13 mouse cellular contexts compared by ENCODE assay signal in the genomic region with DNA sequence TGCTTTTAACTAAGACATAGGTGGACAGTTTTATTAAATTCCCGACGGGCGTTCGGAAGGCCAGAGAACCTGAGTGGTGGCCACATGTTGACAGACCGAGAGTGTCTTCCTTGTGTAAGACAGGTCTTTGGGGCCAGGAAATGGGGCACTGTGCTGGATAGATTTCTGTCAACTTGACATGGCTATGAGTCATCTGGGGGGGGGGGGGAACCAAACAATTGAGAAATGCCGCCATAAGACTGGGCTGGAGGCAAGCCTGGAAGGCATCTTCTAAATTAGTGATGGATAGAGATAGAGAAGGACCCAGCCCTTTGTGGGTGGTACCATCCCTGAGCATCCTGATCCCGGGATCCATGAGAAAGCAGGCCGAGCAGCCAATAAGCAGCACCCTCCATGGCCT. TPM values are rescaled to one million over a fixed set of nuclear protein-coding genes. Genes with fewer than 3 reads are reported as not detected.
DNase-seq lines count a peak whose midpoint lies in the region; ATAC-seq and TF ChIP-seq lines count a peak whose summit lies in the region.
"Had no signal": no experiment of that assay in that cellular context is flagged by ENCODE, and none has a peak within 500 bp of the region (broad histone marks: within the 10 kb centered on the region; RNA-seq: fewer than 3 reads in every experiment).

No protein-coding gene starts in this region.

- no peaks in the 10 kb centered on the region for H3K4me1 ChIP-seq in lung, postnatal 0 days (ENCODE audit: insufficient read depth, low read depth, low read length)
- peaks cover 4% of the 10 kb centered on the region; the same call in 1 of the 2 replicates for H3K4me1 ChIP-seq in lung, adult 2 months (ENCODE audit: control insufficient read depth, insufficient read depth, low read length)
- peaks cover 29% of the 10 kb centered on the region for H3K4me1 ChIP-seq in bone marrow macrophage, adult 2 months (ENCODE audit: control insufficient read depth, insufficient read depth, low read length)
- H3K4me1 ChIP-seq in liver, embryonic 16.5 days (ENCODE audit: control insufficient read depth, low read depth, low read length), result peaks cover 14% of the 10 kb centered on the region
- no peaks in the 10 kb centered on the region for H3K4me1 ChIP-seq in hindbrain, embryonic 12.5 days
- H3K4me1 ChIP-seq in hindbrain, embryonic 13.5 days (replicated peaks), result no peaks in the 10 kb centered on the region
- H3K4me1 ChIP-seq: embryonic facial prominence, embryonic 13.5 days; limb, embryonic 12.5 days had no signal

- no peak overlapping the region for H3K9ac ChIP-seq in lung, postnatal 0 days (replicated peaks; ENCODE audit: low read depth)
- no peak overlapping the region for H3K9ac ChIP-seq in liver, embryonic 16.5 days (ENCODE audit: low read depth, low read length)
- H3K9ac ChIP-seq in hindbrain, embryonic 12.5 days, result no peak overlapping the region
- H3K9ac ChIP-seq in hindbrain, embryonic 13.5 days, result no peak overlapping the region
- H3K9ac ChIP-seq: embryonic facial prominence, embryonic 13.5 days; limb, embryonic 12.5 days had no signal

- TF ChIP-seq EP300 in lung, postnatal 0 days (IDR thresholded peaks at IDR 0.05), result no peak

- TF ChIP-seq CTCF in lung, postnatal 0 days (IDR thresholded peaks at IDR 0.05), result no peak
- TF ChIP-seq CTCF in lung, adult 2 months (IDR thresholded peaks at IDR 0.05; ENCODE audit: insufficient read depth, low read length), result no peak
- TF ChIP-seq CTCF in bone marrow macrophage, adult 2 months (IDR thresholded peaks at IDR 0.05; ENCODE audit: low read depth, low read length), result no peak

- no peak overlapping the region for H3K27ac ChIP-seq in lung, postnatal 0 days (ENCODE audit: low read length)
- H3K27ac ChIP-seq in bone marrow macrophage, adult 2 months (ENCODE audit: insufficient read depth, low read depth, low read length), result peak overlapping the region; percentile 53
- H3K27ac ChIP-seq in liver, embryonic 16.5 days (ENCODE audit: low read length), result peak overlapping the region; percentile 71
- H3K27ac ChIP-seq in hindbrain, embryonic 12.5 days, result no peak overlapping the region
- no peak overlapping the region for H3K27ac ChIP-seq in hindbrain, embryonic 13.5 days
- H3K27ac ChIP-seq: embryonic facial prominence, embryonic 13.5 days; limb, embryonic 12.5 days had no signal

- no peaks in the 10 kb centered on the region for H3K9me3 ChIP-seq in lung, postnatal 0 days (ENCODE audit: low read length)
- H3K9me3 ChIP-seq in liver, embryonic 16.5 days (replicated peaks; ENCODE audit: control insufficient read depth, low read length), result no peaks in the 10 kb centered on the region
- no peaks in the 10 kb centered on the region for H3K9me3 ChIP-seq in hindbrain, embryonic 12.5 days (replicated peaks)
- H3K9me3 ChIP-seq in hindbrain, embryonic 13.5 days, result no peaks in the 10 kb centered on the region
- H3K9me3 ChIP-seq: embryonic facial prominence, embryonic 13.5 days; limb, embryonic 12.5 days had no signal

- no peak for TF ChIP-seq POLR2A in lung, adult 2 months (IDR thresholded peaks at IDR 0.05; ENCODE audit: borderline replicate concordance, extremely low read depth, low read depth, low read length)
- TF ChIP-seq POLR2A in bone marrow macrophage, adult 2 months (IDR thresholded peaks at IDR 0.05; ENCODE audit: borderline replicate concordance, low read depth, low read length), result no peak

- ATAC-seq in lung, postnatal 0 days, result peak; percentile 50
- ATAC-seq in liver, embryonic 16.5 days (ENCODE audit: low read depth), result no peak
- ATAC-seq in hindbrain, embryonic 12.5 days (ENCODE audit: low FRiP score), result no peak
- no peak for ATAC-seq in hindbrain, embryonic 13.5 days (ENCODE audit: low FRiP score)

- no peaks in the 10 kb centered on the region for H3K36me3 ChIP-seq in lung, postnatal 0 days (ENCODE audit: insufficient read depth, low read length)
- no peaks in the 10 kb centered on the region for H3K36me3 ChIP-seq in liver, embryonic 16.5 days (ENCODE audit: control insufficient read depth, insufficient read depth)
- H3K36me3 ChIP-seq in splenic B cell, adult 2 months (ENCODE audit: control insufficient read depth, insufficient read depth, low read length, poor library complexity, severe bottlenecking), result no peaks in the 10 kb centered on the region
- no peaks in the 10 kb centered on the region for H3K36me3 ChIP-seq in hindbrain, embryonic 12.5 days
- H3K36me3 ChIP-seq in hindbrain, embryonic 13.5 days, result no peaks in the 10 kb centered on the region
- H3K36me3 ChIP-seq: embryonic facial prominence, embryonic 13.5 days; limb, embryonic 12.5 days had no signal

- H3K4me3 ChIP-seq in lung, postnatal 0 days (ENCODE audit: low read depth, low read length), result no peak overlapping the region
- H3K4me3 ChIP-seq in lung, adult 2 months (replicated peaks; ENCODE audit: extremely low read depth, low read depth, low read length), result no peak overlapping the region
- peak overlapping the region; percentile 24 for H3K4me3 ChIP-seq in bone marrow macrophage, adult 2 months (ENCODE audit: insufficient read depth, low read length)
- H3K4me3 ChIP-seq in liver, embryonic 16.5 days (ENCODE audit: low read depth, low read length), result 0 out of 2 replicates have a peak overlapping the region, but pooled peaks have one; percentile 3
- H3K4me3 ChIP-seq in hindbrain, embryonic 12.5 days, result no peak overlapping the region
- H3K4me3 ChIP-seq in hindbrain, embryonic 13.5 days, result no peak overlapping the region
- H3K4me3 ChIP-seq: embryonic facial prominence, embryonic 13.5 days; limb, embryonic 12.5 days had no signal

- no peaks in the 10 kb centered on the region for H3K27me3 ChIP-seq in lung, postnatal 0 days (replicated peaks; ENCODE audit: insufficient read depth, low read length)
- H3K27me3 ChIP-seq in liver, embryonic 16.5 days (ENCODE audit: control insufficient read depth, insufficient read depth, low read depth, low read length), result no peaks in the 10 kb centered on the region
- no peaks in the 10 kb centered on the region; the same call in none of the 2 replicates for H3K27me3 ChIP-seq in splenic B cell, adult 2 months (ENCODE audit: control insufficient read depth, insufficient read depth, low read length, poor library complexity, severe bottlenecking)
- no peaks in the 10 kb centered on the region for H3K27me3 ChIP-seq in hindbrain, embryonic 12.5 days
- H3K27me3 ChIP-seq in hindbrain, embryonic 13.5 days, result no peaks in the 10 kb centered on the region
- H3K27me3 ChIP-seq: embryonic facial prominence, embryonic 13.5 days; limb, embryonic 12.5 days had no signal

- WGBS in lung, postnatal 0 days, result 84% methylated on average over 8 of the region's 8 CpGs
- WGBS in lung, adult 2 months, result 77% methylated on average over 8 of the region's 8 CpGs
- 59% methylated on average over 8 of the region's 8 CpGs for WGBS in liver, embryonic 16.5 days (ENCODE audit: insufficient replicate concordance)
- 97% methylated on average over 8 of the region's 8 CpGs for WGBS in hindbrain, embryonic 12.5 days
- 96% methylated on average over 8 of the region's 8 CpGs for WGBS in hindbrain, embryonic 13.5 days

- H3K4me2 ChIP-seq in lung, postnatal 0 days (replicated peaks; ENCODE audit: low read depth, low read length), result no peak overlapping the region
- peak overlapping the region; percentile 5; the same call in 1 of the 2 replicates for H3K4me2 ChIP-seq in liver, embryonic 16.5 days (ENCODE audit: low read depth, low read length)
- no peak overlapping the region for H3K4me2 ChIP-seq in hindbrain, embryonic 12.5 days (replicated peaks)
- H3K4me2 ChIP-seq in hindbrain, embryonic 13.5 days, result no peak overlapping the region
- H3K4me2 ChIP-seq: embryonic facial prominence, embryonic 13.5 days; limb, embryonic 12.5 days had no signal

- DNase-seq in lung, postnatal 0 days (ENCODE audit: low spot score), result no peak
- no peak for DNase-seq in lung, adult 2 months
- peak; percentile 56 for DNase-seq in splenic B cell, adult 2 months (ENCODE audit: low read depth, low spot score)
- DNase-seq in spleen, postnatal 36 days (ENCODE audit: low spot score in 2 of 2), result no peak
- DNase-seq: cerebellum, postnatal 25 days; gastrocnemius, postnatal 14 days; right cerebral cortex, postnatal 14 days had no signal

RNA-seq across cellular contexts. Expression of a gene that starts 15.7 kb away (rescaled TPM):
- polyA plus RNA-seq in lung, postnatal 0 days (2015; fragmentation: Nextera tagmentation; extraction: Ambion mirVana), result 215 and 245 TPM in 2 replicates
- 48.6 and 82.7 TPM in 2 replicates for polyA plus RNA-seq in lung, adult 2 months (2012; rRNA removed)
- polyA plus RNA-seq in bone marrow macrophage, adult 2 months (2012; ENCODE audit: insufficient read depth, insufficient read length, missing spikeins), result 253 and 281 TPM in 2 replicates
- polyA plus RNA-seq in liver, embryonic 16.5 days (2015; fragmentation: Nextera tagmentation; extraction: Ambion mirVana), result 62.1 and 65.8 TPM in 2 replicates
- polyA plus RNA-seq in hindbrain, embryonic 12.5 days (2016; fragmentation: Nextera tagmentation; extraction: Ambion mirVana), result 3.4 and 6.2 TPM in 2 replicates
- 8.3 and 10.9 TPM in 2 replicates for polyA plus RNA-seq in hindbrain, embryonic 13.5 days (2015; fragmentation: Nextera tagmentation; extraction: Ambion mirVana)

RNA-seq across cellular contexts. Expression of a gene that starts 35.3 kb away (rescaled TPM):
- polyA plus RNA-seq in lung, postnatal 0 days (2015; fragmentation: Nextera tagmentation; extraction: Ambion mirVana), result 21.8 and 22.8 TPM in 2 replicates
- polyA plus RNA-seq in lung, adult 2 months (2012; rRNA removed), result 37.8 and 45.5 TPM in 2 replicates
- 36.9 and 40.0 TPM in 2 replicates for polyA plus RNA-seq in bone marrow macrophage, adult 2 months (2012; ENCODE audit: insufficient read depth, insufficient read length, missing spikeins)
- 8.6 and 9.9 TPM in 2 replicates for polyA plus RNA-seq in liver, embryonic 16.5 days (2015; fragmentation: Nextera tagmentation; extraction: Ambion mirVana)
- polyA plus RNA-seq in hindbrain, embryonic 12.5 days (2016; fragmentation: Nextera tagmentation; extraction: Ambion mirVana), result 74.3 and 74.7 TPM in 2 replicates
- 66.8 and 68.0 TPM in 2 replicates for polyA plus RNA-seq in hindbrain, embryonic 13.5 days (2015; fragmentation: Nextera tagmentation; extraction: Ambion mirVana)

RNA-seq across cellular contexts. Expression of a gene that starts 56.3 kb away (rescaled TPM):
- 62.7 and 68.7 TPM in 2 replicates for polyA plus RNA-seq in lung, postnatal 0 days (2015; fragmentation: Nextera tagmentation; extraction: Ambion mirVana)
- 7.7 and 13.9 TPM in 2 replicates for polyA plus RNA-seq in lung, adult 2 months (2012; rRNA removed)
- 110 and 117 TPM in 2 replicates for polyA plus RNA-seq in bone marrow macrophage, adult 2 months (2012; ENCODE audit: insufficient read depth, insufficient read length, missing spikeins)
- polyA plus RNA-seq in liver, embryonic 16.5 days (2015; fragmentation: Nextera tagmentation; extraction: Ambion mirVana), result 38.0 and 44.0 TPM in 2 replicates
- 79.8 and 83.2 TPM in 2 replicates for polyA plus RNA-seq in hindbrain, embryonic 12.5 days (2016; fragmentation: Nextera tagmentation; extraction: Ambion mirVana)
- 65.1 and 65.4 TPM in 2 replicates for polyA plus RNA-seq in hindbrain, embryonic 13.5 days (2015; fragmentation: Nextera tagmentation; extraction: Ambion mirVana)

RNA-seq across cellular contexts. Expression of a gene that starts 59.2 kb away (rescaled TPM):
- polyA plus RNA-seq in lung, postnatal 0 days (2015; fragmentation: Nextera tagmentation; extraction: Ambion mirVana), result 8.2 and 9.0 TPM in 2 replicates
- polyA plus RNA-seq in lung, adult 2 months (2012; rRNA removed), result 7.2 and 13.4 TPM in 2 replicates
- 16.7 and 18.1 TPM in 2 replicates for polyA plus RNA-seq in bone marrow macrophage, adult 2 months (2012; ENCODE audit: insufficient read depth, insufficient read length, missing spikeins)
- polyA plus RNA-seq in liver, embryonic 16.5 days (2015; fragmentation: Nextera tagmentation; extraction: Ambion mirVana), result 9.6 and 10.3 TPM in 2 replicates
- polyA plus RNA-seq in hindbrain, embryonic 12.5 days (2016; fragmentation: Nextera tagmentation; extraction: Ambion mirVana), result 25.3 TPM in 2 replicates
- polyA plus RNA-seq in hindbrain, embryonic 13.5 days (2015; fragmentation: Nextera tagmentation; extraction: Ambion mirVana), result 17.1 and 17.7 TPM in 2 replicates

Comparison
In these comparisons a context has a peak if more than half of its experiments do, and no peak if none do; other contexts are left out.
1. H3K27ac ChIP-seq: peak in bone marrow macrophage, adult 2 months (single experiment) and liver, embryonic 16.5 days (single experiment); none in lung, postnatal 0 days (single experiment), hindbrain, embryonic 12.5 days (single experiment) and hindbrain, embryonic 13.5 days (single experiment).
2. H3K4me3 ChIP-seq: peak in bone marrow macrophage, adult 2 months (single experiment) and liver, embryonic 16.5 days (single experiment); none in lung, postnatal 0 days (single experiment), lung, adult 2 months (single experiment), hindbrain, embryonic 12.5 days (single experiment) and hindbrain, embryonic 13.5 days (single experiment).